Mouse (Mus musculus) cerebellum, adult 9-11 months (tissue): Measurements from ENCODE around the gene Idh2.

Source experiments
- DNase-seq: peaks from one replicate; pipeline ENCODE4 v3.0.0; 2022

The Idh2 gene

DNA sequence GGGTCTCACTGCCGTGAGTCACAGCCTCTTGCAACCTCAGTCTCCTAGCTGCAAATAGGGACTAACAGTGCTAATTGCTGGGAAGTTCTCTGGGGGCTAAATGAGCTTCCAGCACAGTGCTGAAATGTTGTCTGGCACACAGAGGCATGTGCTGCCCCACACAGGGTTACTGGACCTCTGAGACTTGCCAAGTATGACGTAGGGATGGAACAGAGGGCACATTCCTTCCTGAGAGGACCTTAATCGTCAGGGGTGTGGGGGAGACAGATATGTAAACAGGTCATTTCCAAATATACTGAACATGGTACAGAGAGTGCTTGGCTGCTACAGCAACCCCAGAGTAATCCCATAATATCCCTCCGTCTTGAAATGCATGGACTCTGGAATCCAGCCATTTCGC is 5.9 kb upstream of the Idh2 start:
- DNase-seq: no peak

DNA sequence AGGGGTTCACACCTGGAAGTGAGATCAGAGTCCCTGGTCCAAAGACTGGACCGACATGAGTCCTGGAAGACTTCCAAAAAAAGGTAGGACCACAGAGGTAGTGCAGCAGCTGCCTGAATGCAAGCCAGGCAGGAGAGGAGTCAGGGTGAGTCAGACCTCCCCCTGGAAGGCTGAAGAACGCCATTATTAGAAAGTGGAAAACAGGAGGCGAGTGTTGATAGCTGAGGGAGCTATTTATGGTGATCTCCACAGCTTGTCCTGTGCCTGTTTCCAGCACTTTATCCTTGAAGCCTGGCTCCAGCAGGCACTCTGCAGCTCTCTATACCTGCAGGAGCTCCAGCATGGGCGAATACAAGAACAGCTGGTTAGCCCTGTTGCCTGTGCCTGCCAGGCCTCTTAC is 4.0 kb upstream of the Idh2 start:
- DNase-seq: no peak

DNA sequence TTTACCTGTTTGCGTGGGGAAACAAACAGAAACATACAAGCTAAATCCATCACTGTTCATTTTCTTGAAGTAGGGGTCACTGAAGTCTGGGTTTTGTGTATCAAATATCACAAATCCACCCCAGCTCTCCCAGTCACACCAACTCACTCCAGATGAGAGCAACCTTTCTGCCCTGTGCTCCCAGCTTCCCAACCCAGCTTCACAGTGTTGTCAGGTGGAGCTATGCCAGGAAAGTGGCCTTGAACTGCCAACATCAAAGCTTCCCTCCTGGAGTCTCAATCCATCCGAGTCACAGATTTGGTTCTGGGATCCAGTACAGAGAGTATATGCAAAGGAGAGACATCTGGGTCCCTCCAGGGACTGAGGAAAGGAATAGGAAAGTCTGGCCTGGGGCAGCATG is 966 bp upstream of the Idh2 start:
- no peak for DNase-seq

DNA sequence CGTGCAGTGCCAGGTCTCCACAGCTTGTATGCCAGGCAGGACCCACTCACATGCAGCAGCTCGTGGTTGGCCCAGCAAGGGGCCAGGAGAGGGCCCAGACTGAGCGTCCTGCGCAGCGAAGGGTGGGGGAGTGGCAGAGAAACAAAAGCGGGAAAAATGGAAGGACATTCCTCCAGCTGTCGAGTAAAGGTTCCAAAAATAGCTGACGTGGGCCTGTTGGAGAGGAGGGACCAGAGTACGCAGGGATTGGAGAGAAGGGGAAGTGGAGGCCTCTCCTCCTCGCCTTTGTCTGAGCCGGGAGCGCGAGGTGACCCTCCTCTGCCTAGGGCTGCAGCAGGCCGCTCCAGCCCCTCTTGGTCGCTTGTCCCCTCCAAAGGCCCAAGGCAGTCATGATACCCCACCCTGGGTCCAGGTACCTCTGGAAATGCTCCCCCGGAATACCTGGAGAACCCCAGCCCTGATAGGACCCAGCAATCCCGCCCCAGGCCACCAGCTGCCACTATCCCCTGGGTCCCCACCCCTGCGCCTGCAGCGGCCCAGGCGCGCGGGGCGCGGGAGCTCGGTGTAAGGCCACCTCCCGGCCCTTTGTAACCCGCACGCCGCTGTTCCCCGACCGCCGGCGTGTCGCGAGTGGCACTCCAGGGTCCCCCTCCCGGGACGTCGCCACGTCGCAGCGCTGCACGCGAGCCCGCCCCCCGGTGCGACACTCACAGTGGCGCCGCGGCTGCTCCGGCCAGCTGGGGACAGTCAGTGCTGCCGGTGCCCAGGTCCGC is 555 bp downstream of the Idh2 start:
- DNase-seq: peak; percentile 72

DNA sequence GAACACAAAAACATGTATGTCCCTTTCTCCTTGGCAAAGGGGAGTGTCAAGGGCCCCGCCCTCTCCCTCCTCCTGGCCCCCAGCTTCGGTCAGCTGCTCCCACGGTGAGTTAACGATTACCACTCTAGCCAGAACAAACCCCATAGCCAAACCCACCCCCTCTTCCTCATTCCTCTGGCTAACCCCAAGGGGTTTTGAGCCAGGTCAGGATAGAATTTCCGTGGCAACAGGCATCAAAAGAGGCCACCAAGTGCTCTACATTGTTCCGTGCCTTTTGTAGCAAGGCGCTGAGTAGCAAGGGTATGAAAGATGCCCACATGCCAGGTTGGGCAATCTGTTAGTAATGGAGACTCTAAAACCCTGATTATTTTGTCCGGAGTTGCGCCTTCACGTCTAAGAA is 1.2 kb downstream of the Idh2 start:
- peak; percentile 42 for DNase-seq

DNA sequence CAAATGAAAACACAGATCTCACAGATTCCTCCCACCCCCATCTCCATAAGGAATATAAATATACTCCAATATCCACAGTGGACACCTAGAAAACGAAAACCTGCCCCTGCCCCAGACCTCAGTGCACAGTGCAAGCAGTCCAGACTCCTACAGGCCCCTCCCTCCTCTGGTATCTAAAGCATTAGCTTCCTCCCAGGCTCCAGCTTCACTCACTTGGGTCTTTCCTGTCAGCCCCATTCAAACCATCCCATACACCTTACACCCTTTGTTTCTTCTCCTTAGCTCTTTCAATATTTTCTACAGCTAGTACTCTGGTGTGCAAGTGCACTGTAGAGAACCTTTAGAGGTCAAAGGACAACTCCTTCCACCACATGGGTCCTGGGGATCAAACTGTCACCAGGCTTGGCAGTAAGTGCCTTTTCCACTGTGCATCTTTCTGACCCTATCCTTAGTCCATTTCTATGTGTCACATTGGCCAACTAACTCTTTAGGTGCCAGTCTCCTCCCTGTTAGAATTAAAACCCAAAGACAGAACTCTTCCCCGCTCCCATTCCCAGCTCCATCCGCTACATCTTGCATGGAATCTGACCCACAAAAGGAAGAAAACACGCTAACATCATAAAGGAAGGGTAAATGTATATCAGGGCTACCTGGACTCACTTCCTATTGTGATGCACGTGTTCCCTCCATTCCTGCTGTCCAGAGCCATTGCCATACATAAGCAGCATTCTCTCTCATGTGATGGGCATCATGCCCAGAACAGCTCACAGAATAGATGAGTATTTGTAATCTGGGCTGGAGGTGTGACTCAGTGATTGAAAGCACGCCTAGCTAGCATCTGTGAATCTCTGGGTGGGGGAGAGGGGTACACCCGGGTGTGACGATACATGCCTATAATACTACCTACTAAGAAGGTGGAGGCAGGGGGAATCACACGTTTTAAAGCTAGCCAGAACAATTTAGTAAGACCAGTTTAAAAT is 3.8 kb downstream of the Idh2 start:
- no peak for DNase-seq

DNA sequence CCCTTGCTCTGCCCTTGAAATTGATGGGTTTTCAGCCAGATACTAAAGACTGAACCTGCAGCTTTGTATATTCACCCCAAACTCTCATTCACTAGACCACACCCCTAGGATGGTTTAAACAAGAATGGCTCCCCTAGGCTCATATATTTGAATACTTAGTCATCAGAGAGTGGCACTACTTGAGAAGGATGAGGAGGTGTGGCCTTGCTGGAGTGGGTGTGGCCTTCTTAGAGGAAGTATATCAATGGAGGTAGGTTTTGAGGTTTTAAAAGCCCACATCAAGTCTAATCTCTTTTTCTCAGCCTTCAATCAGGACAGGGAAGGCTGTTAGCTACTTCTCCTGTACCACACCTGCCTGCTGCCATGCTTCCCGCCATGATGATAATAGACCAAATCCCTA is 8.8 kb downstream of the Idh2 start:
- no peak for DNase-seq

DNA sequence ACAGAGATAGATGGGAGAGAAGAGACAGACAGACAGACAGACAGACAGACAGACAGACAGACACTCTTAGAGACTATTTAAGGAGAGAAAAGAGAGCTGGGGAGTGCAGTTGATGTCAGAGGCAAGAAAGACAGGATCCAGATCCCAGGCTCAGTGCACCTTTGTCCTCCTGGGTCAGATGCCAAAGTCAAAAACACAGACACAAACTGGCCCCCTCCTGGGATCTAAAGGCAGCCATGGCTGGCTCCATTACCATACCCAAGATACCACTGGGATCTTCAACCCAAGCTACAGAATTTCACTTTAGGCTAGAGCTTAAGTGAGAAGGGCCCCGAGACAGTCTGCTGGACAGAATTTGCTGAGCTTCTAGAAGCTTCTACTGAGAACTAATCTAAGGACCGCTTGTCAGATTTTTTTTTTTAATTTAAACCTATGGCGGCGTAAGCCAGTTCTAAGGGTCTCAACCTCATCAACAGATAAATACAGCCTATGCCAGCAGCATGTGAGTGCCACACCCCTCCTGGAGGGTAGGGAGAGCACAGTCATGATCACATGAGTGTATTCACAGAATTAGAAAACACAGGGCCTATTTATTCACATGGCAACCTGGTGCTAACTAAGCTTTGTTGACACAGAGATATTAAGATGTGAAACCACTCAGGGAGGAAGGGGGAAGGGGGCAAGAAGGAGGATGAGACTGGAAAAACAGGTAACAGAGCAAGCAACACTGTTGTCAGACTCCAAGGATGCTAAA is 9.4 kb downstream of the Idh2 start:
- no peak for DNase-seq

DNA sequence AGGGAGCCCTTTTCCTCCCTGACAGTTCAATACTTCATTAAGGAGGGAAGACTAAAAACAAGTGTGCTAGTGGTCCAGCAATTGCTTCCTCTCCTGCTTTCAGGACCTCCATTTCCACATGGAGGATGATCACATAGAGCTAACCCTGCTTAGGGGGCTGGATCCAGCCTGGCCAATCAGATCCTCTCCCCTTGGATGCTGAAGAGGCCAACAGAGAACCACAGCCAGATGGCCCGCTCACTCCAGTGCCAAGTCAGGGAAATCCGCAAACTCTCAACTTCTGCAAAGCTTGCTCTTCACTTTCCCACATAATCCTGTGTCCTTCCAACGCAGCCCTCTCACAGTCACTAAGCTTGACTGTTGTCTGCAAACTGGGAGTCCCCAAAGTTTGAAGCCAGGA is 11.9 kb downstream of the Idh2 start:
- no peak for DNase-seq

DNA sequence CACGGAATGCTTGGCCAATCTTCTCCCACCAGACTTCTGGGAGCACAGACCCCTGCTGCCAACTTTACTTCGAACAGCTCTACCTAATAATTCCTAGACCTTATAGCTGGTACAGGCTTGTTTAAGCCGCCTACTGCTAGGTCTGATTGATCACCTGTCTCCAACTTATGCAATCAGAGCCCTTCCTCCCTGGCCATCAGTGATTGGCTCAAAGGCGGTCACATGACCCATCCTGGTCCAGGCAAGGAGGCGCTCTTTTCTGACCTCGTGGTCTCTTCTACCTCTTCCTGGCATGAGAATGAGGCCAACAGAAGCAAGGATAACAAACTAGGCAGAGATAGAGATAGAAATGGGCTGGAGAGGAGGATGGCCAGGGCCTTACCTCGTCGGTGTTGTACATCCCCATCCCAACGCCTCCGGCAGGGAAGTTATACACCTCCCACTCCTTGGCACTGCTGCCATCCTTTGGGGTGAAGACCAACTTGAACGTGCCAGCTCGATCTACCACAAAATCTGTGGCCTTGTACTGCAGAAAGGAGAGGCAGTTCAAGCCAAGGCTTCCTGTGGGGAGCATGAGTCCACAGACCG is 16.7 kb downstream of the Idh2 start:
- DNase-seq: no peak

DNA sequence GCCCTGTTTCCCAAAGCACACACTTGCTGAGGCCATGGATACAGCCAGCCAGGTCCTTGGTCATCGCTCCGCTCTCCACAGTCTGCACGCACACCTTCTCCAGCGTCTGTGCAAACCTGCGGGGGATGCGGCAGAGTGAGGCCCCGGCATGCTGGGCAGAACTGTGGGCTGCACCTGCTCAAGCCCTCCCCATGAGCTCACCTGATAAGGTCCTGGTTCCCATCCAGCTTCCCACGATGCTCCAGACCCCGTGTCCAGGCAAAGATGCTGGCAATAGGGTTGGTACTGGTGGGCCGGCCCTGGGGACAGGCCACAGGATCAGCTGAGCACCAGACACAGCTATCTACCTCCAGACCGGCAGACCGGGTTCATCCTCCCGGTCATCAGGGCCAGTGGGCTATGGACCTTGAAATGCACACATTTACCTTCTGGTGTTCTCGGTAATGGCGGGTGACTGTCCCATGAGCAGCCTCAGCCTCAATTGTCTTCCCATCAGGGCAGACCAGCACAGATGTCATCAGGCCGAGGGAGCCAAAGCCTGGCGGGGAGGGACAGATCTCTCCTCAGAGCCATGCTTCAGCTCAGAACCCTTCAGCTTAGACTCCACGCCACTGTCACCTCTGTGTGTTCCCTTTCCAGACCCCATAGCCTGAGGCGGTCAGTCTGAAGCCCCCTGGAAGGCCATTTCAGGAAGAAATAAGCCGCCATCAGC is 19.4 kb downstream of the Idh2 start:
- DNase-seq: no peak

DNA sequence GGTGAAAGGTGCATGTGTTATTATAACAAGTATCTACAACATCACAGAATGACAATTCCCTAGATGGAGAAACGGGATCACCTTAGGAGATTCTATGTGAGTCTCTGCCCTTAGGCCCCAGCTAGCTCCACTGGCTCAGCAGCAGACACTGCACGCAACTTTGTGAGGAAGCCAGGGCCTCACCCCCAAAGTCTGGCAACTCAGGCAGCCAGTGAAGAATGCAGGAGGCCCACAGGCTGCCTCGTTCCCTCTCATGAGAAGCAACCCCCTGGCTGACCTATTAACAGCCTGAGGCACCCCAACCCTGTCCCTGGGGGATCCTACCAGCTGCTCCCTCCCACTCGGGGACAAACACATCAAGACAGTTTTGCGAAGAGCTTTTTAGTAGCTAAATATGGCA is 20.7 kb downstream of the Idh2 start:
- no peak for DNase-seq

DNA sequence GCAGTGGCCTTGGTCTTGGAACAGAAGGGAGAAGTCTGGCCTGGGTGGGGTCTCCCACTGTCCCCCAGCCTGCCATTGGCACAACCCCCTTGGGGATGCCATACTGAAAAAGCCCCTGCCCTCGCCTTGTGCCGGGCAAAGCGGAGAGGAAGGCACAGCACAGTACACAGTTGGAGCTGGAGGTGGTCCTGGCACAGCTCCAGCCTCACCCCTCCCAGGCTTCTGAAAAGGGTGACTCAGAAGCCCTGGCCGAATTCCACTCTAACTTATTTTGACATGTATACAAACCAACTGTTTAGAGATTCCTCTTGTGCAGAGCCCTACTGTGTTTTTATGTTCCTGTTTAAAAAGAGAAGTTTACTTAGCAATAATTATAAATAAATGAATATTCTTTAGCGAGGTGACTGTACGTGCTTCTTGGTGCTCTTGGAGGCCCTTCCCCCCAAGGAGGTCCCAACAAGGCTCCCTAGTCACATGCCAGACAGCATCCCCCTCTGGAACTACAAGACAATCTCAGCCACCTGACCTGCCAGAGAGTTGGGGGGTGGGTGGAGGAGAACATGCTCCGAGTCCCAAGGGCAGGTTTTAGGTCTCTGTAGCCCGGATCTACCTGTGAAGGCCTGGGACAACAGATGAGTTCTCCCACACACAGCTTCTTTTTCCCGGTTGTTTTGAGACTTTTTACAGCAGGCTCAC is 22.7 kb downstream of the Idh2 start:
- no peak for DNase-seq

DNA sequence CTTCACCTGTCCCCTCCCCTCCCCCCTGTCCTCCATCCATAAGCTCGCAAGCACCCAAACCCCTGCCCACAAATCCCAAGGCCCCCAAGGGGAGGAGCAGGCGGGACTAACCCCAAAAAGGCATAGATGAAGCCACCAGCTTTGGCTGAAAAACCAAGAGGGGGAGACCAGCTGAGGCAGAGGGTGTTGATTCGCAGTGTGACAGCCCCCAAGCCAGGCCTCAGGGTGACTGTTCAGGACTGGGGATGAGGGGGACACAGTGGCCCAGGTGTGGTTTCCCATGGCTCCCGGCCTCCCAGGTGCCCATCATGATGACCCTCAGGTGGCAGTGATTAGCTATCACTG is 23.4 kb downstream of the Idh2 start:
- DNase-seq: no peak

DNA sequence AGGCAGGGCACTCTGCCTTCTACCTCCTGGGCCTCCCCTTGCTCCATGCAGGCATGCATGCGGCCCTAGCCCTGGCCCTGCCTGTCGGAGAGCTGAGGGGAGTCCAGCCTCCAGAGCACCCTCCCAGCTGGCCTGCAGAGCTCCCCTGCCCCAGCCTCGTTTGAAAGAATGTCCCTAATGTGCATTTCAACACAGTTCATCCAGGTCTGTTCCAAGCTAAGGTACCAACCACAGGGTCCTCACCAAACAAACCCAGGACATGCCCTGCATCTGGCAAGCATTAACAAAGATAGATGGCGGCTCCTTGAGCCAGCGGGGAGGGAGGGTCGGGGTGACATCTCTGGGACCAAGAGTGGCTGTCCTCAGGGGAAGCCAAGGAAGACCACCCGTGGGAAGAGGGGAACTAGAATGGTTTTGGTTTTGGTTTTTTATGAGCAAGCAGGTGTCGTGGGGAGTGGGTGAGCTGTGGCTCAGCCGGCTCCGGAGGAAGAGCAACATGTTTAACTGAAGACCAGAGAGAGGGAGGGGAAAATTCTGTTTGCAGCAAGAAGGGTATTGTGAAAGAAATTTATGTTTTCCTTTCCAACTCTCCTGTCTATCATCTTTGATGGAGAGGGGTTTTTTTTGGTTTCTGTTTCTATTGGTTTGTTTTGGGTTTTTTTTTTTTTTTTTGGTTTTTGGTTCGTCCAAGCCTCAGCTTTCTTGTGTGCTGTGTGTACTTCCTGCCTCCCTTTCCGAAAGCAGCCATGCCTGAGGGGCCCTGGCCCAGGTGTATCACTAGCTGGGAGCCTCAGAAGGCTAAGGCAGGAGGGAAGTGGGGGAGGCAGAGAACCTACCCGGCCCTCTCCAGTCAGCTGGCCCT is 24.0 kb downstream of the Idh2 start:
- no peak for DNase-seq

DNA sequence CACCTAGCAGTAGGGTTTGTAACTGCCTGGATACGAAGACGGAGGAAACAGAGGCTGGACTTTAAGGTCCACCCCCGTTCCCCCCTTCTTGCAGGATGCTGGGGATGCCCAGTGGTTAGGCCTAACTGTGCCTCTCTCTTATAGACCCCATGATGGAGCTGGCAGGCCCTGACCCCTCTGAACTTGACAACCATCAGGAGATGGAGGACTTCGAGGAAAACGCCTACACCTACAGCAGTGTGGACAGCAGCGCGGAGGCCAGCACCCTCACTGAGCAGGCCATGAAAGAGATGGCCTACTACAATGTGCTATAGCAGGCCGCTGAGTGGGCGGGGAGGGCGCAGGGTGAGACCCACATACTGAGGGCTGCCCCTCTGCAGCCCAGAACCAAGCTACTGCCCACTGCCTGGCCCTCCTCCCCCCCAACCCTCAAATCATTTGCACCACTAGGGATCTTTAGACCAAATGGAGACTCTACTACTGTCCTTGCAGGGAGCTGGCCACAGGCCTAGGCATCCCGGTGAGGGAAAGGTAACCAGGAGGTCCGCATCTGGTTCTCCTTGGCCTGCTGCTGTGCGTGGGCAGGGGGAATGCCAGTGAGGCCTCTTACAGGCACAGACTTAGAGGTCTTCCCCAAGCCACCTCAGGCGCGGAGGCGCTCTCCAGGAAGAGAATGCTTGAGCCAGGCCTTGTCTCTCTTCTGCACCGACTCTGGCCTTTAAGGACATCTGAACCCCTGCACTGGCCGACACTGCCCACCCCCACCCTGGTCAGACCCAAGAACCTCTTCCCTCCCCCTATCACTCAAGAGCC is 24.8 kb downstream of the Idh2 start:
- DNase-seq: no peak

DNA sequence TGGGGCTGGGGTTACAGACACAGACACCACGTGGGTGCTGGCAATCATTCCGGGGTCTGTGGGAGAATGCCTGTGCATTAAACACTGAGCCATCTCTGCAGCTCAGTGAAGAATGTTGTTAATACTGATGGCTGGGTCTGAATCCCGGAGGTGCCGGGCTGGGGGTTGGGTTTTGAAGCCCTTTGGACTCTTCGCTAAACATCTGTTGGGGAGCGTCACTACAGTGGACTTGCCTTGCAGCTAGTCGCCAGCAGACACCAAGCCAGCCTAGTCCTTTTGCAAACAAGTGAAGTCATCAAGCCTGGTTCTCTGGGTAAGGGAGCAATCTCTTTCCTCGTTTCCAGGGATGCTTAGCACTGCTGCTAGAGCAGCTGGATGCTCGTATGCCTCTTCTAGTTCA is 27.0 kb downstream of the Idh2 start:
- no peak for DNase-seq

DNA sequence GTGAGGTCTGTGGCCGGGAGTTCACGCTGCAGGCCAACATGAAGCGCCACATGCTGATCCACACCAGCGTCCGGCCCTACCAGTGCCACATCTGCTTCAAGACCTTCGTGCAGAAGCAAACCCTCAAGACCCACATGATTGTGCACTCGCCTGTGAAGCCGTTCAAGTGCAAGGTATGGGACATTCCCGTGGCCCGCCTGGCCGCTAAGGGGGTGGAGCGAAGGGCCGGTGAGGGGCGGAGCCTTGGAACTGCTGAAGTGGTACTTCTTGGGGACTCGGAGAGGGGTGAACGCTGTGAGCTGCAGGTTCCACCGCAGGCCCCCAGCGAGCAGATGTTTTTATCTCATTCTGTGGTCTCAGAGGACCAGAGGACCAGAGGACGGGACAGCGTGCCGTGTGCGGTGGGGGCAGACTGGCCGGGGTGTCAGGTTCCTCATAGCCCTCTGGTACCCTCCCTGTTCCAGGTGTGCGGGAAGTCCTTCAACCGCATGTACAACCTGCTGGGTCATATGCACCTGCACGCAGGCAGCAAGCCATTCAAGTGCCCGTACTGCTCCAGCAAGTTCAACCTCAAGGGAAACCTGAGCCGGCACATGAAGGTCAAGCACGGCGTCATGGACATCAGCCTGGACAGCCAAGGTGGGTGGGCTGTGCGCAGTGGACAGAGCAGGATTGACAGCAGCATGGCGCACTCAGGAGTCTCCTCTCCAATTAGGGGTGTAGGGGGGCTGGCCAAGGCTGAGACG is 29.0 kb downstream of the Idh2 start:
- no peak for DNase-seq

DNA sequence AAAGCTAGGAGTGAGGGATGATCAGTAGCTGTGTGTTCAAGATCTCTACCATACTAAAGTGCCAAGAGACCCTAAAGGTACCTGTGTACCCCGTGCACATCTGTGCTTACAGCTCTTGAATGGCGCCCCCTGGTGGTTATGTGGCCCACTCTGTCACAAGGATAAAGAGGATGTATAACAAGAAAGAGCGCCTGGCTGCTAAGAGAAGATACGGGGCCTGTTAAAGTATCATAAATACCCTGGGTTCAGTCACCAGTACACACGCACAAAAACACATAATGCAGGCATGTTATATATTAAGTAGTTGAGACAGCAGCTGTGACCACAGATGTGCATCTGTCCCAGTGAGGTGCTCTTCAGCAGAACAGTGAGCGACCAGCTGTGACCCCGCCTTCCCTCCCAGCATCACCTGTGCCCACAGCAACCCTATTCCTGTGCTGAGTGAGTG is 30.7 kb downstream of the Idh2 start:
- no peak for DNase-seq
